Mouse (Mus musculus) G1E (cell line): ENCODE measurements at regions not wholly inside any gene's neighbourhood (a gene's known extent, or its start where the extent isn't known, plus 50 kb on each side); places are given as distances from the start of the nearest gene placed in this dataset.

Source experiments
- CTCF ChIP-seq: IDR thresholded peaks from 2 replicates; pipeline ENCODE4 v1.5.1; 2012; ENCODE audit warnings: low read depth, low read length, inconsistent platforms, mixed read lengths
- GATA1 ChIP-seq: IDR thresholded peaks from 2 replicates; pipeline ENCODE4 v1.6.1; 2012; ENCODE audit warnings: borderline replicate concordance, low read length, inconsistent platforms, mixed read lengths
- POLR2AphosphoS5 ChIP-seq: IDR thresholded peaks from 2 replicates; pipeline ENCODE4 v1.6.1; 2012; ENCODE audit warnings: low read depth, low read length, inconsistent platforms; ENCODE audit not compliant: insufficient replicate concordance
- TAL1 ChIP-seq: conservative IDR thresholded peaks from 2 replicates; pipeline ENCODE4 v1.6.1; 2012; ENCODE audit warnings: low read depth, low read length, inconsistent platforms, mixed read lengths

DNA sequence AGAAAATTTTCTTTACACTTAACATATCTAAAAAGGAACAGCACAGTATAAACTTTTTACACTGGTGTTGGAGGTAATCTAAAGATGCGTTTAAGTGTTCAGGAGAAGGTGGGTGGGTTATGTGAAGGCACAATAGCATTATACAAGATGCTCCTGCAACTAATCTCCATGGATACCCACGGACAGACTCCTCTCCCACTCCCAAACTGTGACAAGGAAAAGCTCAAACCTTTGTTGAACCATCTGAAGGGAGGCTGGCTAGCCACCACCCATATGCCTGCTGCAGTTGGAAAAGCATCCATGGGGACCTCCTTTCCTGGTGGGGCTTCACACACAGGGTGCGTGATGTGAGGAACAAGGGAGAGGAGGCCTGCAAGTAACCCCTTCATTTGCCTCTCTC is 141.7 kb upstream of the 4933402D24Rik start:
- no peak for TF ChIP-seq CTCF
- no peak for TF ChIP-seq TAL1
- no peak for TF ChIP-seq POLR2AphosphoS5
- no peak for TF ChIP-seq GATA1
